Mouse (Mus musculus) subcutaneous adipose tissue, adult 2 months (tissue): ENCODE results near the gene Ppm1n. TPM values are rescaled to one million over a fixed set of nuclear protein-coding genes. Genes with fewer than 3 reads are reported as not detected.

ENCODE experiments used
- polyA plus RNA-seq: library from polyadenylated mRNA; depleted of rRNA; stranded (reverse); fragments of >200 nt; gene quantifications from 2 replicates; pipeline ENCODE4 v1.2.3, GENCODE M21; 2012; ENCODE audit warnings: low replicate concordance; rRNA removed

The Ppm1n gene
- polyA plus RNA-seq: 0.20 TPM in 1 of 2 replicates, not detected in the other

DNA sequence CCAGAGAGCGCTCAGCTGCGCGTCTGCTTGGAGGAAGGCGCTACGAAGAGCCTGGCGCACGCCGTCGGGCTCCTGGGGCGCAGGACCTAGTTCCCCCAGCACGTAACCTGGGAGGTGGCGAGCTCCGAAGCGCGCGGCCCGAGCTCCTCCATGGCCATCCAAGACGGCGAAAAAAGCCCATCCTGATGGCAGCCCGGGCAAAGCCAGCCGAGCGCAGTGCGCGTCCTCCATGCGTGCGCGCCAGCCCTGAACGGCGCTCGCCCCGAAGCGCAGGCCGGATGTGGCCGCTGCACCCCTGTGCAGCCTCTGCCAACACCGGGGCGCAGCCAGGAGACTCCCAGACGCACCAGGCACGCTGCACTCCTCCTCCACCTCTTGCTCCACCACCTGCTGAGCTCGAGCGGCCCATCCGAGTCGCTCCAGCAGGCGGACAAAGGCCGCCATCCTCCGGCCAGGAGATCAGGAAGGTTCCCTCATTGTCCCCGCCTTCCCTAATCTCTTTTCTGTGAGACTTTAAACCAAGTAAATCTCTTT, at the start of gene Ppm1n:
Gene Ppm1n, minus strand, starts transcription at position 484 of the 534 bp plus-strand sequence.

DNA sequence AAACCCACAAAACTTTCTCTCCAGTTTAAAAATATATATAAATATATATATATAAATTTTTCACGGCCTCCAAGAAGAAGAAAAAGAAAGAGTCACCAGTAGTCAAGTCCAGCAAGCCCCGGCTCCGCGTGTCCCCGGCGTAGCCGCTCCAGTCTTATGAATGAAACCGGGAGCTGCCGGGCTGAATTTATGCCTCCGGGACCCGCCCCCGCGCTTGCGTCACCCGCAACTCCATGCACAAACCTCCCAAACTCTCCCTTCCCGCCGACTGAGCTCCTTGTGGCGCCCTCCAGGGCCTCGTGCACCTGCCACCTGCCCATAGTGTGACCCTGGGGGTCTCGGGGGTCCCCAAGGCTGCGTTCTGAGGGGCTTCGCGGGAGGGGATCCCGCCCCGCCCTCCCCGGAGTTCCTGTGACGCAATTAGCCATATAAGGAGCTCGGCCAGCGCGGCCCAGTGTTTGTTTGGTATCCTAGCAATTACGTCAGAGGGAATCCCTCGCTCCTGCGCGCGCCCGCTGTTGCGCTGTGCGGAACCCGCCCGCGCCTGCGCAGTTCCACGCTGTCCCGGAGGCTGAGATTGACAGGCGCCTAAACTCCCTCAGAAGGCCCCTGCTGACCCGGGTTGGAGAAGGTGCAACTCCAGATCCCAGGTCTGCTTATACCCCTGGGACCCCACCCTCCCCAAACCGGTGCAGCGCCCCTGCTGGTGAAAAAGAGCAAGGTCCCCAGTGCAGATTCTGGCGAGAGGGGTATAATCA, 30.2 kb upstream of the Ppm1n start, which contains the start of gene Fosb:
Gene Fosb, minus strand, starts transcription at position 168 of the 758 bp plus-strand sequence.

GRCm38 (mm10) chr7:19282385-19282784, 2.5 kb upstream of the Ppm1n start, which contains the start of gene Rtn2:
TSS of gene Rtn2 (plus strand) at chr7:19282624.

DNA sequence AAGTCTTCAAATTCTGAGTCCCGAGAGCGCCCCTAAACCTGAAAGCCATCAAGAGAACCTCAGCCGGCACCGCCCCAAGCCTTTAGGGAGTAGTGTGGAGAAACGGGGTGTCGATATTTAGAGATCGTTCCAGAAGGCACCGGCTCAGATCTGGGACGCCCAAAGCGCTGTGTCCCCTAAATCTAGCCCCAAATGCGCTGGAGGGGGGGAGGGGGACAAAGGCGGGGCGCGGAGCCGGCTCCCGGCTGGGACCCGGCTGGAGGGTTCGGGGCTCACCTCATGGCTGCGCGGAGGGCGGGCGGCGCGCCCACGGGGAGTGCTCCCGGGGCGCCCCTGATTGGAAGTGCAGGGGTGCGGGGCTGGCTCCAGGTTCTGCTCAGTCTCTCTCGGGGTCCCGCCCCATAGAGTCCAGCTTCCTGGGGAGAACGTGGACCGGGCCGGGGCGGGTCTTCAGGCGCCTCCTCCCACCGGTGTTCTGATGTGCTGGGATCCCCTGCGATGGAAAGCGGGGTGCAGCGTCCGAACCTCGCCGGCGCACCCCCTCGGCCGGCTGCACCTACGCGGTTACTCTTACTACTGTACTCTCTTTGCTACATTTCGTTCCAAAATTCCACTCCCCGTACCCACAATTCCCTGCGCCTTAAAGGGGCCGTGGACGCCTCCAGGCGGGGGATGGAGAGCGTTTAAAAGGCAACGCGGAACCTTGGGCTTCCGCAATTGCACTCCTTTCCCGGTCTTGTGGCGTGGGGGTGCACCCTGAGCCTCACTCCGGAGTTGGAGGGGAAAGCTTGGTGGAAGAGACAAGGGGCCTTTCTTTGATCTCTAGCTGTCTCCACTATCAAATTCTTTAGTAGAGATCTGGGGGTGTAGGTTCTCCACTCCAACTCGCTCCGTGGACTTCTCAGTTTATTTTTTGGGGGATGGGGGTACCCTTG, 8.4 kb downstream of the Ppm1n start, which contains the start of gene Vasp:
Gene Vasp, minus strand, starts transcription at position 580 of the 935 bp plus-strand sequence.

DNA sequence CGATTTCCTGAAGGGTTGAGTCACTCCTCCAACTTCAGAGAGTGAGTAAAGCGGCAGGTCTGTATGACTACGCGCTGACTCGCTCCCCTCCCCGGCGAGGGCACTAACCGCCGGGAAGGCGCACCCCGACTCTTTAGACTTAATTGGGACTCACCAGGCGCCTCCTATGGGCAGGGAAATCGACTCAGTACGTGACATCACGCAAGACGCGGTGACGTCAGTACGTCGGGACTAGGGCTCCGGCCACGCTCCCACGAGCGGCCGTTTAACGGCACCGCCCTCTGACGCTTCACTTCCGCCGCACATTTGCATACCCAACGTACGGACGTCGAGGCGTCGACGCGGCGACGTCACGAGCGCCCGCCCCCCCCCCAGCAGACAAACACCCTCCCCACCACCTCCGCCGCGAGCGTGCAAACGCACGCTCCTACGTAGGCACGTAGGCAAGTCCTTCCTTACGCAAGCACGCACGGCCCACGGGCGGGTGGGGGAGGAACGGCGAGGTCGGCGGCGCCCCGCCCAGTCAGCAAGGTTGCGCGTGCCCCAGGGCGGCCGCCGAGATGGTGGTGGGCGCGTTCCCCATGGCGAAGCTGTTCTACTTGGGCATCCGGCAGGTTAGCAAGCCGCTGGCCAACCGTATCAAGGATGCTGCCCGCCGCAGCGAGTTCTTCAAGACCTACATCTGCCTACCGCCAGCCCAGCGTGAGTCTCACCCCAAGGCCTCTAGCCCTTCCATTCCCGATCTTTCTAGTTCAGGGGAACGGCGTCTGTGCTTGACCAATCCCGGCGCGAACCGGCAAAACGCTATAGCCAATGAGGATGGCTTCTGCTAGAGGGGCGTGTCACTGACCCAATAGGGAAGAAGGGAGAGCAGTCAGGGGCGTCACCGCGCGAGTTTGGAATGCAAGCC, 51.7 kb downstream of the Ppm1n start, which contains the start of gene Opa3:
Gene Opa3, plus strand, starts transcription at position 452 of the 910 bp plus-strand sequence.

Other genes starting within 250 kb of the Ppm1n start
- gene Rsph6a, start 225.4 kb downstream of the Ppm1n start, polyA plus RNA-seq: not detected in 2 replicates
- 83.2 and 111 TPM in 2 replicates for gene Dmwd, start 203.8 kb downstream of the Ppm1n start, polyA plus RNA-seq
- 388 and 705 TPM in 2 replicates for gene Dmpk, start 196.2 kb downstream of the Ppm1n start, polyA plus RNA-seq
- gene Six5, start 185.5 kb downstream of the Ppm1n start, polyA plus RNA-seq: 32.7 and 78.4 TPM in 2 replicates
- 0.21 and 0.55 TPM in 2 replicates for gene Gm4969, start 161.7 kb downstream of the Ppm1n start, polyA plus RNA-seq
- 7.9 and 11.0 TPM in 2 replicates for gene Fbxo46, start 160.2 kb downstream of the Ppm1n start, polyA plus RNA-seq
- gene Qpctl, start 130.8 kb downstream of the Ppm1n start, polyA plus RNA-seq: 16.7 and 25.1 TPM in 2 replicates
- 26.1 and 39.9 TPM in 2 replicates for gene Snrpd2, start 130.3 kb downstream of the Ppm1n start, polyA plus RNA-seq
- gene Gipr, start 113.9 kb downstream of the Ppm1n start, polyA plus RNA-seq: 3.3 and 14.7 TPM in 2 replicates
- 34.2 and 47.4 TPM in 2 replicates for gene Eml2, start 103.6 kb downstream of the Ppm1n start, polyA plus RNA-seq
- gene Gpr4, start 67.5 kb downstream of the Ppm1n start, polyA plus RNA-seq: 21.2 and 40.9 TPM in 2 replicates
- gene Opa3, start 51.7 kb downstream of the Ppm1n start, polyA plus RNA-seq: 43.4 and 43.9 TPM in 2 replicates
- gene Vasp, start 8.2 kb downstream of the Ppm1n start, polyA plus RNA-seq: 104 and 192 TPM in 2 replicates
- gene Rtn2, start 2.6 kb upstream of the Ppm1n start, polyA plus RNA-seq: 59.4 and 168 TPM in 2 replicates
- gene Fosb, start 30.0 kb upstream of the Ppm1n start, polyA plus RNA-seq: 0.85 and 1.2 TPM in 2 replicates
- 66.5 and 93.4 TPM in 2 replicates for gene Ercc1, start 64.7 kb upstream of the Ppm1n start, polyA plus RNA-seq
- 5.2 and 9.0 TPM in 2 replicates for gene Cd3eap, start 79.4 kb upstream of the Ppm1n start, polyA plus RNA-seq
- 14.0 and 14.9 TPM in 2 replicates for gene Ppp1r13l, start 79.7 kb upstream of the Ppm1n start, polyA plus RNA-seq
- gene Ercc2, start 101.9 kb upstream of the Ppm1n start, polyA plus RNA-seq: 36.5 and 70.7 TPM in 2 replicates
- 1.2 and 6.2 TPM in 2 replicates for gene Klc3, start 124.0 kb upstream of the Ppm1n start, polyA plus RNA-seq
- 0.70 and 5.6 TPM in 2 replicates for gene Ckm, start 124.7 kb upstream of the Ppm1n start, polyA plus RNA-seq
- gene Mark4, start 178.8 kb upstream of the Ppm1n start, polyA plus RNA-seq: 18.5 and 22.2 TPM in 2 replicates
- 5.4 and 8.9 TPM in 2 replicates for gene Exoc3l2, start 183.3 kb upstream of the Ppm1n start, polyA plus RNA-seq
- 10.2 and 10.3 TPM in 2 replicates for gene Bloc1s3, start 228.3 kb upstream of the Ppm1n start, polyA plus RNA-seq
- 57.2 and 69.0 TPM in 2 replicates for gene Trappc6a, start 228.3 kb upstream of the Ppm1n start, polyA plus RNA-seq
- gene Nkpd1, start 237.8 kb upstream of the Ppm1n start, polyA plus RNA-seq: 0.12 and 0.17 TPM in 2 replicates